Mouse (Mus musculus) heart, postnatal 0 days (tissue): ENCODE data around the gene Foxq1.

Source experiments
- CTCF ChIP-seq: IDR thresholded peaks from 2 replicates; pipeline ENCODE4 v1.5.1; 2016; ENCODE audit warnings: antibody characterized with exemption, control low read depth, low read depth
- EP300 ChIP-seq: IDR thresholded peaks from 2 replicates; pipeline ENCODE4 v1.6.1; 2016; ENCODE audit warnings: antibody characterized with exemption, low read depth

GRCm38 (mm10) chr13:31572806-31573508 is 17.0 kb downstream of the Foxq1 start:
- no peak for TF ChIP-seq CTCF
- TF ChIP-seq EP300: no peak
